Mouse (Mus musculus) thymus, postnatal 4 days (tissue): ENCODE results near the gene Retreg1.

Experiments
- DNase-seq: peaks from one replicate; pipeline ENCODE4 v3.0.0; 2021

Gene Retreg1

GRCm38 (mm10) chr15:25923916-25924315, 80.9 kb downstream of the Retreg1 start:
- DNase-seq, result no peak

DNA sequence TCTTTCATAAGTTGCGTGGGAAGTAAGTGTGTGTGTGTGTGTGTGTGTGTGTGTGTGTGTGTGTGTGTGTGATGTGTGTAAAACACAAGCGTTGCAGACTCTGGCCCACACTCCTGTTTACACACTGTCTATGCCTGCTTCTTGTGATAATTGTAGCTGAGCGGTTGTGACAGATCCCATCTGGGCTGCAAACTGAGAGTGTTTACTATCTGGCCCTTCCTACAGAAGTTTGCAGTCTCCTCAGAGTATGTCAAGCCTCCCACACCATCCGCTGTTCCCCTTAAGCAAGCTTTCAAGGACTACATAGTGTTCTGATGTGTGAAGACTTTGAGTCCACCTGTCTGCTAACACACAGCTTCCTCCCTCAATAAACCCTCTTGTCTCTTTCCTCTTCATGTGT, 83.2 kb downstream of the Retreg1 start:
- no peak for DNase-seq

- no peak for DNase-seq
These were observed 84.1 kb downstream of the Retreg1 start for GRCm38 (mm10) chr15:25927106-25927505.

- no peak for DNase-seq
These were observed 85.0 kb downstream of the Retreg1 start for GRCm38 (mm10) chr15:25928001-25928400.

GRCm38 (mm10) chr15:25928831-25929230, 85.9 kb downstream of the Retreg1 start:
- peak; percentile 44 for DNase-seq

DNA sequence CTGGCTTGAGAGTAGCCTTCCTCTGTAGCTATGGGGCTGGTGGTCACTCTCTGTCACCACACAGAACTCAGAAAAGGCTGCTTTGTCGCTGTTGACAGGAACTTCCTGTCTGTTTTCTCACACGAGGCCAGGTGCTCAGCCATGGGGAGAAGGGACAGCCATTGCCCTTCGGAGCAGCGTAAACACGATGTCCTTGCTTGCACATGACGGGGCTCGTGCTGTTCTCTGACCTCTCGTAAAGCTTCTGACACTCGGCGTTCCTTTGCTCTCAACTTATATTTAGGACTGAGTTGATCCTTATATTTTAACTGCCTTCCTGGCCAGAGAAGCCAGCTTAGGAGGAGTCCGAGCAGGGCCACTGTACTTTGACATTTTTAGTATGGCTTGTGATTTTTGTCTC, 86.5 kb downstream of the Retreg1 start:
- no peak for DNase-seq

DNA sequence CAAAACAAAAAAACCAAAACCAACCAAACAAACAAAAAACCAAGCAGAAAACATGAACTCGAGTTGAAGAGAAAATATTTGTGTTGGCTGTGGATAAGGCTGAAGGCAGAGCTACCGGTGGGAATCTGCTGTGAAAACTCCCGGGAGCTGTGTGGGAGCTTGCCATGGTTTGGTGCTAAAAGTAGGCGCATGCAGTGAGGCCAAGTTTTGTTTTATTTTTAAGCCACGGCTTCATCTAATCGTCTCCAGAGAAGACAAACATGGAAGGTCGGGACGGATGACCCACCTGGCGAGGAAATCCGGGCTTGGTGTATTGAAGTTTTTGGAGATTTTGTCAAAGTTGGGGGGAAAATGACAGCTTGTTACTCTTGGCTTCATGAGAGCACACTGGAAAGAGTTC, 87.0 kb downstream of the Retreg1 start:
- DNase-seq, result no peak

GRCm38 (mm10) chr15:25930657-25931056, 87.7 kb downstream of the Retreg1 start:
- no peak for DNase-seq

GRCm38 (mm10) chr15:25932497-25932896, 89.5 kb downstream of the Retreg1 start:
- no peak for DNase-seq

DNA sequence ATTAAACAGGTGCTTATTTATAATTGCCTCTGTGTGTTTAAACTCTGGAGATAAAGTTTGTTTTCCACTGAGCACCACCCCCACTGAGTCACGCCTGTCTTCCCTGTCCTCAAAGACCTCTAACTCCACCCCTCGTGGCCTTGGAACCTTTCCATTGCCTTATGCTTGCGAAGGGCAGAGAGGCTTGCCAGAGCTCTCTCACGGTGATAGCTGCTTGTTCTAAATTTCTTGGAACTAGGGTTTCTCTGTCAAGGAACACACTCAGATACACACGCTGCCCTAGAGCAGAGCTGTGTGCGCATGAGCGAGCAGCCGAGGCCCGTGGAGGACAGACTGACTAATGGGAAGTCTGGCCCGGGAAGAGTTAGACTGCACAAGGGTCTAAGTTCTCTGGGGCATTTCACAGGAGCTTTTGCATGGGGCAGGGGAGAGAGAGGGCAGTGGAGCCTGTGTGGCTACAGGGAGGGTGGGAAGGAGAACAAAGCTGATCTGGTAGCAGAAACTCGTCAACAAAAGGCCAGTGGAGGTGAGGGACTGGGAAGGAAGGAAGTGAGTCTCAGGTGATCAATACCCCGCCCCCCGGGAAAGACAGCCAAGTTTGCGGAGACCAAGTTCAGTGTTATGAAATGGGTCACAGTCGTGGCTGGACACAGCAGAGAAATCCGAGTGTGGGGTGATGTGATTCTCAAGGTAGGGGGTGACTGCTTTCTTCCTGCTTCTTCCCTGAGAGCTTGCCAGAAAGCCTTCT, 90.1 kb downstream of the Retreg1 start:
- DNase-seq, result no peak

DNA sequence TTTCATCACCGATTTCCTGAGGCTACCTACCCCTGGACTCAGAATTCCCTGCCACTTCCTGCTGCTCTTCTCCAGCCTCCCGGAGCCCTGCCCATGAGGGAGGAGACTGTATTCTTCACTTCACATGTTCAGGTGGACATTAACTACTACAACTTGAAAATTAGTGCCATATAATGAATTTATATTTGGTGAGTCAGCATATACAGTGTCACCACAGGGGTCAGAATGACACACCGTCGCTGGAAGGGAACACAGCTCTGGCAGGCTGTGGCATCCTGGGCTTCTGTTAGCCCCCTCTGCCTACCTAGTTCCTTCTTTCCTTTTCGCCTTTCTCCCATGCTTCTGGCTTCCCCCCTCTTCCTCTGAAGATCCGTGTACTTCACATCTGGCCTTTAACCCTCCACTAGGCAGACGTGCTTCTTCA, 90.7 kb downstream of the Retreg1 start:
- DNase-seq, result no peak

DNA sequence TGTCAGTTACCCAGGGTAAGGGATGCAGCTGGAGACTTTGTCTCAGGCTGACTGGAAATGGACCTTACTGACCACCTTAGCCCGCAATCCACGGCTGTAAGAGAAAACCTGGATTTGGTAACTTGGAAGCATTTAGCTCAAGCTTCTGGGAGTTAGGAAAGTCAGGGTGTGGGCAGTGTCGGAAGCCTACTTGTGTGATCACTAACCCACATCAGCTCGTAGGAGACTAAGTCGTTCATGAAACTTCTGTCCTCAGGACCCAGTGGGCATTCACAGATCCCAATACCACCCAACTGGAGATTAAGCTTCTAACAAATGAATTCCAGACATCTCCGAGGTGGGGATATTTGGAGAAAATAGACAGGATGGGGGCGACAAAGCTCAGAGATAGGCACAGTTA, 91.4 kb downstream of the Retreg1 start:
- no peak for DNase-seq

DNA sequence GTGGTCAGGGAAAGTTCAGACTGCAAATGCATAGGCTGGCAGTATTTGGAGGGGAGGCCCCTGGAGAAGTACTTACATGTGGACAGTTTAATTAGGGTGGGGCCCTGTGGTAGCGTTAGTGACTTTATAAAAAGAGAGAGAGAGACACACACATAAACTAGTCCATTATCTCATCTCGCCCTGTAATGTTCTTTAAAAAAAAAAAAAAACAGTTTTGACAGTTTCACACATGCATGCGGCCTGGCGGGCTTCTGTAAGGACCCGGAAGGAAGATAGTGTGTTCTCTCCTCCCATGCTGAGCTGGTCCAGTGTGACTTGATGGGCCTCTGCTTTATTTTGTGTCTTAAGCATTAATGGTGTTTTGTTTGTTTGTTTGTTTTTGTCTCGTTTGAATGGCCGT, 95.5 kb downstream of the Retreg1 start:
- no peak for DNase-seq

GRCm38 (mm10) chr15:25940397-25941377, 97.7 kb downstream of the Retreg1 start:
- DNase-seq, result no peak

- no peak for DNase-seq
These were observed 98.5 kb downstream of the Retreg1 start for GRCm38 (mm10) chr15:25941514-25941913.

DNA sequence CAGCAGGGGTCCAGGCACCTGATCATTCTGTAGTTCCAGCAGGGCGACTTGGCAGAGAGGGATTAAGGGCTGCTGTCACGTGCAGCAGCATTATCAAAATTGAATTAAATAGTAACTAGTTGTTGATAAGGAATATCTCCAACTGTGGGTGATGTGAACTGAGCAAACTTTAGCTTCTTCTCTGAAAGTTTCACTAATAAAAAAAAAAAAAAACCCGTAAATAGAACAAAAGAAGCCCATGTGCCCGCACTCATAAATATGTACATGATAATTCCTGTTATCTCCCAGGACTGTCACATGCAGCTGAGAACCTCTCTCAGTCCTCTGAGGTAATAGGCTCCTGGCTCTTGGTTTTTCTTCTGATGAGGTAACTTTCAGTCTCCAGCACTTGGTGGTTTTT, 99.4 kb downstream of the Retreg1 start:
- DNase-seq, result no peak

- DNase-seq, result no peak
These were observed 100.6 kb downstream of the Retreg1 start for GRCm38 (mm10) chr15:25943386-25944137.

- no peak for DNase-seq
These were observed 102.2 kb downstream of the Retreg1 start for GRCm38 (mm10) chr15:25945224-25945623.

- no peak for DNase-seq
These were observed 103.5 kb downstream of the Retreg1 start for GRCm38 (mm10) chr15:25946482-25946881.

DNA sequence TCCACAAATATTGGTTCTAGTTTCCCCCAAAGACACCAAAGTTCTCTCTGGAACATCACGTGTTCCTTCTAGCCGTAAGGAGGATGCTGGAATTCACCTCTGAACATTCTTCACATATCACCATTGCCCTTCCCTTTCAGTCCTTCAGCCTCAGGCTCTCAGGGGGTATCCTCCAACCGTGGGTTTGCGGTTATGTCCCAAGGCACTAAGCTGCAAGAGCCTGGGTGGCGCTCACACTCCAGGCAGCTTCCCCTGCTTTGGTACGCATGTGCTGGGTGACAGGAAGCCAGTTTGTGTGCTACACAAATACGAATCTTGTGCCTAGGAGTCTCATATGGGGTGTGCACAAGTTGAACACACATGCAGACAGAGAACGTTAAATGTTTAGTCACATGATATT, 104.4 kb downstream of the Retreg1 start:
- DNase-seq, result no peak

DNA sequence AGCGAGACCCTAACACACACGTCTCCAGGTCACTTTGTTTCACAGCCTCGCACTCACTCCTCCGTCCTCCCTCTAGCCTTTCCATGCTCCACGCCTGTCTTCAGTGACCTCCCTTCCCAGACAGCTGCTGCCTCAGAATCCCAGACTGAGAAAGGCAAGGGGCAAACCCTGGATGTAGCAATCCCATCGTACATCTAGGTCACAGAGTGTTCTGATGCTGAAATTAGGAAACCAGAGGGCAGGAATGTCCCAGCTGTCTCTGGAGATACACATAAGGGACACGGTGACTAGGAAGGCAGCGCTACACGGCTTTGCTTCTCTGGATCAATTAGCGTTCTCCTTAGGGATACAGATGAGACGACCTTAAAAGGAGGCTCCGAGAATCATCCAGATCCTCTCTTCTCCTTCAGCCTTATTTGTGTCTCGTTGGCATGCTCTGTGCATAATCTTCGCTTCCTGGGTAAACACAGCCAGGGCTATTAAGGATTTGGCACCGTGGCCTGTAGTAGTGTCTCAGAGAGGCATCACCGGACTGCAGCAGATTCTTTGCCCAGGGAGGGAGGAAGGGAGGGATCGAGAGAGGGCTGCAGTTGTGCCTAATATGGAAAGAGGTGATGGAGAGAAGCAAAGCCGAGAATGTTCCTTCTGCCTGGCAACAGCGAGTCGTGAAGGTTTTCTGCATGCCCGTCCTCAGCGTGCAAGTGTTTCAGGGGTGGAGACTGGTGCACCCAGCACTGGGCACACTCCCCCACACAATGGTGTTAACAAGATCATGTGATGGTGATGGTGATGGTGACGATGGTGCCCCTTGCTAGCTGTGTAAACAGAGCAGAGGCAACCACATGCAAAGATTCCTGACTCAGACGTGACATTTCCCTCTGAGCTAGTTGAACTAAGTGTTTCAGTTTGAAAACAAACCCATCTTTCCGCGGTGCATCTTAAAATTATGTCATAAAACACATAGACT, 105.6 kb downstream of the Retreg1 start:
- no peak for DNase-seq

DNA sequence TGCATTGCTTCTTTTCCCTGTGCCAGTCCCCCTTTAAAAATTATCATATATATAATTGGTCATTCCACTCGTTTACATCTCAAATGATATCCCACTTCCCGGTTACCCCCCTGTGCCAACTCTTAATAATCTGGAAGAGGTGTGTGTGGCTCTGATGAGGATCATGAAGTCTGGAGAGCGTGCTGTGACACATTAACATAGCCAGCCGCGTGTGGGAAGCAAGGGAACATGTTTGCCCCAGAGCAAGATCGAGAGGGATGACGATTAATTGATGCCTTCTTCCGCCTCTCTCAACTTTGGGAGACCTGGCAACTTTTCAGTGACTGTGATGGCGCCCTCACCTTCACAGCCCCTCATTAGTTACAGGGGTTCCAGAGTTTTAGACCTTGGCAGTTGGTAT, 106.7 kb downstream of the Retreg1 start:
- DNase-seq, result no peak
